Mouse (Mus musculus) heart, adult 8-10 months (tissue): ENCODE measurements around the gene Ucn2. TPM values are rescaled to one million over a fixed set of nuclear protein-coding genes. Genes with fewer than 3 reads are reported as not detected.

ENCODE experiments used
- DNase-seq: peaks from one replicate; pipeline ENCODE4 v3.0.0; 2022; ENCODE audit warnings: low spot score
- total RNA-seq, 4 experiments: library from RNA; stranded (reverse); gene quantifications; 2 replicates each; pipeline ENCODE4 v1.2.4; 2022

Gene Ucn2
- total RNA-seq, 4 experiments from 2014 or later: not detected

DNA sequence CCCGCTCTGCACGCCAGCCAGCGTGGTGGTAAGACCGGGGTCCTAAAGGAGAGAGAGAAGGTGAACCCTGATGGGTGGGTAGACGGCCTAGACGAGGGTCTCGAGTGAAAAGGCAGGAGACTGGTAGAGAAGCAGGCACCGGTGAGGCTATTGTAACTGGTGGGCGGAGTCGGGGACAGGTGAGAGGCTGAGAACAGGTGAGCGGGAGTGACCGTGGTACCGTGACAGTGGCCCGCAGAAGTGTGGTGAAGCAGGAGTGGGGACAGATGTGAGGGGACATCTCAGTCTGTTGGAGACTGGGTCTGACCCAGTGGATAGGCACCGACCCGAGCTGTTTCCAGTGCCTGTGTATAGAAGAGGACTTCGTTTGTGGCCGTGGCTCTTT is 6.3 kb downstream of the Ucn2 start:
- DNase-seq: no peak

DNA sequence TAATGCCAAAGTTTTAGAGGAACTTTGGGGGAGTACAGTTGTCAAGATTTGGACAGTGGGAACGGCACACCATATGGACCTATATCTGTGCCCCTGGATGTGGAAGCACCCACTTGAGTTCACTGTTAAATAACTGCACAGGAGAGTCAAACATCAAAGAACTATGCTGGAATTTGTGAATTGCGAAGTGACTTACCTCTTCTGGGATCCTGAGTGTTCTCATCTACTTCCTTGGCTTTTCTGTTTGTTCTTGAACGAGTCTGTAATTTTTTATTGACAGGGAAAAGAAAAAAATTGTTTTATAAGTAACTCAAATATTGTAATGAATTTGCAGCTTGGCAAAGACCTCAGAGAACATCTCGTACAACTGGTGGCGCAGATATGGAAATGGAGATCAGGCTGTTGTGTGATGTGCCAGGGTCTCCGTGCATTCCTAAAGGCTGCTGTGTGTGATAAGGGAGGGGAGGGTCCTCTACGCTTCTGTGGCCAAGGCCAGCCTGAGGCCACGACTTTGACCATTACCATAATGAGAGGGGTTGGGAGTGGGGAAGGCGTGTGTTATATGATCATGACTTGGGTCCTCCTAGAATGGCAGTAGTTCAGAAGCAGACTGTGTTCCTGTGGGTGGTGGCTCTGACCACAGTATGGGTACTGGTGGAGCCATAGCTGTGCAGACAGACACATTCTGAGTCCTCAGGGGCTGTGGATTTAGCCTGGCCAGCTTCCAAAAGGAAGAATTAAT is 7.0 kb downstream of the Ucn2 start:
- no peak for DNase-seq

DNA sequence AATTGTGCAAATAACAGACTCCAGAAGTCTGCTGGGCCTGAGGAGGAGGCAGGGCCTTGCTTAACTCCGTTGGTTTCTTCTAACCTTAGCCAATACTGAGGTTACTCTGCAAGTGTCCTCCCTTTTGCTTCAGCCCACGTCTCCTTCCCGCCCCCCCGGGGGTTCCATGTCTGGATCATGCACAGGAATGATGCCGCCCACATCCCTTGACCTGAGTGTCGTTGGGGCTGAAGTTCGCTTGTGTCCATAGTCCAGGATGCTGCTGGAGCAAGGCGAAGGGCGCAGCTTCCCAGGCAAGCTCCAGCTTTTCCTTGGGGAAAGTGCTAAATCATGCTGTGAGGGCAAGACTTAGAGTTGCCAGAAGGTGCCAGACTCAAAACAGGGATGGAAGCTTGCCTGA is 10.6 kb downstream of the Ucn2 start:
- no peak for DNase-seq

DNA sequence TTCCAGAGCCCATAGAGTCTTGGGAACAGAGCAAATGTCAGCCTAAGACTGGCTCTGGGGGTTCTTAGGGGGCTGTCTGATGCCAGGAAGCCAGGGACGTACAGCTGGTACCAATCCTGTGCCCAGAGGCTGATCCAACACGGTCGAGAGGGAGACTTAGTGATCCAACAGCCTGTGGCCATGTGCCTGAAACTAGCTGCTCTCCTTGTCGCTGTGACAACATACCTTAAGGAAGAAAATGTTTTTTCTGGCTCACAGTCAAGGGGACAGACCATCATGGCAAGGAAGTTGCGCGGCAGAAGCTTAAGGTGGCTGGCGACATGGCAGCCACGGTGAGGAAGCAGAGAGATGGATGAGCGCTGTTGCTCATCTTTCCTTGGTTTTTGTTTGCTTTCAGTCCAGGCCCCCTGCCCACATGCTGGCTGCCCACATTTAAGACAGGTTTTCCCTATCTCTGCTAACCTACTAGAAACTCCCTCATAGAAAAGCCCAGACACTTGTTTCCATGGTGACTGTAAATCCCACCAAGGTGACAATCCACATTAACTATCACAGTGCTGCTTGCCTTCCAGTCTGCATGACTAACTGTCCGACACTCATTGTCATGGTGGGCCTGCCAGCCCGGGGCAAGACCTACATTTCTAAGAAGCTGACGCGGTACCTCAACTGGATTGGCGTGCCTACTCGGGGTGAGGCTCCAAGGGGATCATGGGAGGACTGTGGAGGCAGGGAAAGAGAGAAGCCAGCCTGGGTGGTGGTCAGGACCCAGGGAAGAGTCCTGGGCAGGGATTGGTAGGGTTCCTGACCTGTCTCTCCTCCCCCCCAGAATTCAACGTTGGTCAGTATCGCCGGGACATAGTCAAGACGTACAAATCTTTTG is 12.7 kb downstream of the Ucn2 start:
- no peak for DNase-seq

GRCm38 (mm10) chr9:108999167-108999526 is 13.3 kb downstream of the Ucn2 start:
- no peak for DNase-seq

- DNase-seq: peak; percentile 61
Measured at GRCm38 (mm10) chr9:109000726-109001125, 14.9 kb downstream of the Ucn2 start.

- peak; percentile 50 for DNase-seq
Measured at GRCm38 (mm10) chr9:109003201-109003600, 17.4 kb downstream of the Ucn2 start.

GRCm38 (mm10) chr9:109007025-109007780 is 21.4 kb downstream of the Ucn2 start:
- no peak for DNase-seq

- no peak for DNase-seq
Measured at GRCm38 (mm10) chr9:109008081-109008480, 22.3 kb downstream of the Ucn2 start.

- DNase-seq: no peak
Measured at GRCm38 (mm10) chr9:109008994-109009635, 23.3 kb downstream of the Ucn2 start.

- peak; percentile 58 for DNase-seq
Measured at GRCm38 (mm10) chr9:109009636-109010315, 24.0 kb downstream of the Ucn2 start.

DNA sequence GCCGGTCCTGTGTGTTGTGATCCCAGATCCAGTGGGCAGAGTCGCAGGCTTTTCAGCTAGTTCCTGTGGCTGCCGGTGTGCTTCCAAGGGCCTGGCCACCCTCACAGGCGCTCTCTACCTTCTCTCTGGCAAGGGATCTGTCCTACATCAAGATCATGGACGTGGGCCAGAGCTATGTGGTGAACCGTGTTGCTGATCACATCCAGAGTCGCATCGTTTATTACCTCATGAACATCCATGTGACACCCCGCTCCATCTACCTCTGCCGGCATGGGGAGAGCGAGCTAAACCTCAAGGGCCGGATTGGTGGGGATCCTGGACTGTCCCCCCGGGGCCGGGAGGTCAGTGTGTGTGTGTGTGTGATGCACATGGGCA is 24.5 kb downstream of the Ucn2 start:
- DNase-seq: no peak

DNA sequence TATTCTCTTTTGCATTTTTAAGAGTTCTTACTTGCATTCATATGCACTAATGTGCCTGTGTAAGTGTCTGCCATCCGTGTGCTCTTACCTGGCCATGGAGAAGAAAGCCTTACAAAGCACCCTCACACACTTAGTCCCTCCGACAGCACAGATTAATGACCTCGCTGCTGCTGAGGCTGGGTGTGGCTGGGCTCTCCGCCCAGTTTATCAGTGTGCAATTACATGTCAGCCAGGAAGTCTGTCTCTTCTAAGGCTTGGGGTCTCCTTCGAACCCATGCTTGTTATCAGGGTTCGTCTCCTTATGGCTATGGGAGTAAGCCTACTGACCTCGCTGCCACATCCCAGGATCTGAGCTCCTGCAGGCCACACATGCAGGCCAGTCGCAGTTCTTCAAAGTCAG is 29.6 kb downstream of the Ucn2 start:
- no peak for DNase-seq

- DNase-seq: no peak
Measured at GRCm38 (mm10) chr9:109016973-109017604, 31.3 kb downstream of the Ucn2 start.

DNA sequence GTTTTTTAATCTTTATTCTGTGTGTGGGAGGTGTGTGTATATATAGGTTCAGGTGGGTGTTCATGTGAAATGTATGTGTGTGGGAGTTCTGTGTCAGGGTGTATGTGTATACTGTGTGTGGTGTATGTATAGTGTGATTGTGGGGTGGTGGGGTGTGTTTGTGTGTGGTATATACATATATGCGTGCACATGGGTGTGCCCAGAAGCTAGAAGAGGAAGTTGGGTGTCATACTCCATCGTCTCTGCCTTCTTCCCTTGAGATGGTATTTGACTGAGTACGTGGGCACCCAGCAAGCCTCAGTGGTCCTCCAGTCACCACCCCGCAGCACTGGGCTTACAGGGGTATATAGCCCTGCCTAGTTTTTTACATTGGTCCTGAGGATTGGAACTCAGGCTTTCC is 35.6 kb downstream of the Ucn2 start:
- DNase-seq: no peak

DNA sequence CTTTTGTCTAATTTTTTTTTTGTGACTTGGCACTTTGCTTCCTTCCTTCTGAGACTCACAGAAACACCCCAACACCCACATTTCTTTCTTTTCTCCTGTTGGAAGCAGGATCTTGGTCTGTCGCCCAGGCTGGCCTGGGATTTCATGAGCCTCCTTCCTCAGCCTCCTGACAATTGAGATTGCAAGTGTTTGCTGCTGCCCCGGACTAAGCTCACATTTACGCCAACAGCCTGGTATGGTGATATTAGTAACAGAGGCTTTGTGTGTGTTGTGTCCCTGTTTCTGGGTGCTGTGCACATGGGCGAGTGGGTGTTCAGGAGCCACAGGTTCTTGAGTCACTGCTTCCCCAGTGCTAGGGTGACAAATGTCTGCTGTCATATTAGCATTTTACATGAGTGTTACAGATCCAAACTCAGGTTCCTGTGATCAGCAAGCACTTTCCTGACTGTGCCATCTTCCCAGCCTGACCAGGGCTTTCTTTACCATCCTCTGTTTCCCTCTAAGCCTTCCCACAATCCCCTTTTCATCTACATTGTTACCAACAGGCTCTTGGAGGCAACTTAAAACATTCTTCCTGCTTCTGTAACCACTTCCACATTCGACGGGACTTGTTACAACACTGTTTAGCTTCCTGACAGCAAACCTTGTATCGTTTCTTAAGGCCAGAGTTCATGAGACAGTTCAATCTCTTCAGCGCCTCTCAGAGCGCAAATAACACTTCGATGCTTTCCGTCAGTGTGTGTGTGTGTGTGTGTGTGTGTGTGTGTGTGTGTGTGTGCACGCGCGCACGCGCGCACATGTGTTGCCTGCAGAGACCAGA is 37.3 kb downstream of the Ucn2 start:
- no peak for DNase-seq

GRCm38 (mm10) chr9:109027521-109027920 is 41.7 kb downstream of the Ucn2 start:
- DNase-seq: peak; percentile 39

DNA sequence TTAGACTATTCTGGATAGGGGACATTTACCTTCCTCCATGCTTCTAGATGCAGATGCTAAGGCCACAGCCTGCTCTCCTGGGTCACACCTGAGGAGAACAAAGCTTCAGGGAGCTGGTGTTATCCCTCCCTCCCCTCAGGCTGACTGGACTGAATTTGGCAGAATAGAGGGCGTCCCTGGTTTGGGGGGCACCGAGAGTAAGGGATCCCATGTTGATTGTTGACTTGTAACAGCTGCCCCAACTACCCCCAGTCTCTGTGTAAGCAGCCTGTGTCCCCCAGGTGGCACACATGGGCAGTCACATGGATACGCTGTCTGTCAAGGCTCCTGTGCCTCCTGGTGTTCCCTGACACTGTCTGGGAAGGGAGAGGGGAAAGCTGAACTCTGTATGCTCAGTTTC is 42.6 kb downstream of the Ucn2 start:
- DNase-seq: no peak

- DNase-seq: no peak
Measured at GRCm38 (mm10) chr9:109028919-109029318, 43.1 kb downstream of the Ucn2 start.

DNA sequence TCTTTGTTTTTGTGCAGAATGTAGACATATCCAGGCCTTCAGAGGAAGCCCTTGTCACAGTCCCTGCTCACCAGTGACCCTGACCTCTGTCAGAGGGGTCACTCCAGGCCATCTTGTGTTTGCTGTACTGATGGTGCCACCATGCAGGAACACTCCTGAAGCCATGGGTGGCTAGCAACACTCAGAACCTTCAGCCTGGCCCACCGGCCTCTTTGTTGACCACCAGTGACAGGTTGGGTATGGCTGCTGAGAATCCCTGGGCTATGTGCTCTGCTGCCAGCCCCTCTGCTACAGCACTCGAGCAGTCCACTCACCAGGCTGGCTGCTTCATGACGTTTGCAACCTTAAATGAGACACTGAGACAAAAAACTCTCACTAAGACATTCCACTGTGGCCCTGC is 44.5 kb downstream of the Ucn2 start:
- no peak for DNase-seq
